Mouse (Mus musculus): Measurements from ENCODE around the gene Chid1. TPM values are rescaled to one million over a fixed set of nuclear protein-coding genes. Genes with fewer than 3 reads are reported as not detected.

The Chid1 gene
- polyA plus RNA-seq, 1 experiment from 2014 or later: 25.4 TPM

DNA sequence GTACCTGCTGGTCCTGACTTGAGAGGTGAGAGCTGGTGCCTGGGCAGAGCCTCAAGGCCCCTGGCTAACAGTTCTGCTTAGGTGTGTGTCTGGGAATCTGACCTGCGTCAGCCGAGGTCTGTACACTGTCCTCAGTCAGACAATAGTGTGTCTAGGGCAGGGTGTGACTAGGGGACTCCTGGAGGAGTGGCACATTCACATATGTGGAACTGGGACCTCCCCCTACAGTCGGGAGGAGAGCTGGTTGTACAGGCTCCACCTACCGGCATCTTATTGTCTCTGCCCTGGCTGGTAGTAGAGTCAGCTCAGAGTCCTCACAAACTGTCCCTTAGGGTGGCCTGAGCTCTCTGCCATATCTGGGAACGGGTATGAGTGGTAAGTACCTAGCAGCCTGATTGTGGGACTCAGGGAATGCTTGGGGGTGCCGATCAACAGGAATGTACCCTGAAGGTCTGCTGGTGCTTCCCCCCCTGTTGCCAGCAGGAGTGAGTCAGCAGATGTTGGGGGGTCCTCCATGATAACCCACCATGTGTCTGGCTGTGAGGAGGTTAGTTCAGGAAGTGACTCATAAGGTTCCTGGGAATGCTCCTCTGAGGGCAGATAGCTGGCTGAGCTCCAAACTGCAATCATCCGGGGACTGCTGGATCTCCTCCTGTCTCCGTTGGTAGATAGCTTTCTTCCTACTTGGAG, 71.0 kb downstream of the Chid1 start:
- Histone ChIP-seq H3K27me3 (ENCODE audit: poor library complexity, severe bottlenecking) (peaks cover 35% of the 10 kb centered on the region), H3K4me1 (peaks cover 73% of the 10 kb centered on the region), H3K9me3 (no peaks in the 10 kb centered on the region), H3K36me3 (replicated peaks) (peaks cover 41% of the 10 kb centered on the region), H3K27ac (peak overlapping the region; percentile 91), H3K4me3 (peak overlapping the region; percentile 77)
- DNase-seq (ENCODE audit: extremely low spot score, low spot score): no peak
- 31% methylated on average over 8 of the region's 8 CpGs for WGBS

DNA sequence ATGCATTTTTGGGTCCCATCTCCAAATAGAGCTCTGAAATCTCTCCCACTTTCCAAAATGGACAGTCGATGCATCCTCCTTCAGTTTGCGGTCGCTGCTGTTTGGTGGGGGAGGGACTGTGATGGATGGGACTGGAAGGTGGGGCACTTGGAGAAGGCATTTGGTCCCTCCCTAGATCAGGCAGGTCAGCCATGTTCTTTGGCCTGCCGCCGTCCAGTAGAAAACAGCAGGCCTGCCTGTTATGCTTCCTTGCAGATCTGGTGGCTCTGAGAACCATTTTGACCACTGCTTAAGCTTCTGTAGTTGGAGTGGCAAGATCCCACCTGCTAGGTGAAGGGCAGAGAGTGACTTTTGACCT, 71.5 kb downstream of the Chid1 start:
- peaks cover 41% of the 10 kb centered on the region for H3K36me3 ChIP-seq (replicated peaks)
- peak overlapping the region; percentile 91 for H3K27ac ChIP-seq
- H3K27me3 ChIP-seq (ENCODE audit: poor library complexity, severe bottlenecking): peaks cover 40% of the 10 kb centered on the region
- WGBS: 24% methylated on average over 5 of the region's 5 CpGs
- peak overlapping the region; percentile 77 for H3K4me3 ChIP-seq
- H3K9me3 ChIP-seq: no peaks in the 10 kb centered on the region
- peaks cover 73% of the 10 kb centered on the region for H3K4me1 ChIP-seq
- no peak for DNase-seq (ENCODE audit: extremely low spot score, low spot score)

DNA sequence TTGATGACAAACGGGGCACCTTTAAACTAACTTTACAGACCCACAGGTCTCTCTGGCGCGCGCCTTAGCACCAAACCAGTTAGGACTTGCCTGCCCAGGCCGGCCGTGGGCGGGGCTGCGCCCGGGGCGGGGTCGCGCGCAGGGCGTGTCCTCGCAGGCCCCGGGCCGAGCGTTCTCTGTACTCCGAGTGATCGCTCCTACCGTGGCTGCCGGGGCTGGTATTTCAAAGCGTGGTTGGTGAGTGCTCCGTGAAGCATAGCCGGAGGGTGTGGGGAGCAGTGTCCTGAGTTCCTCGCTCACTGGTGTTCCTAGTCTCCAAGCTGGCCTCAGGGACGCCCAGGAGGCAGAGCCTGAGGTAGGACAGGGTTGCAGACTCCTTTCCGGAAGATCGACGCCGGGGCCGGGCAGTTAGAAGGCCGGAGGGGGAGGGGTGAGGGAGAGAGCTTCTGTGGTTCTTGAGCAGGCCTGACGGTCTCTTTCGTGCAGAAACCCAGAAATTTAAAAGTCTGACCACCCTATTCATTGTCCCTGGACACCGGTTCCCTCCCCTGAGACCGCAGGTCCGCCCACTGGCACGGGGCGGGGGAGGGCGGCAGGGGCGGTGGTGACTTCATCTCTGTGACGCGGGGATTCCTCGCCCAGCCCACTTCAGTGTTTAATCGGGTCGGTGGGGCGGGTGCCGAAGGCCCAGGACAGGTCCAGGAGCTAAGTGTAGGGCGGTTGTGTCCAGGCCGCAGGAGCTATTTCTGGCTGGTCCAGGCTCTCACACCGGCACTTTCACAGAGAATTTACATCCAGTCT, 72.2 kb downstream of the Chid1 start, which contains the start of gene Cd151:
Gene Cd151, plus strand, starts transcription at position 163 of the 801 bp plus-strand sequence.
- Histone ChIP-seq H3K4me1 (peaks cover 76% of the 10 kb centered on the region), H3K36me3 (replicated peaks) (peaks cover 36% of the 10 kb centered on the region), H3K9me3 (no peaks in the 10 kb centered on the region), H3K4me3 (peak within 1 kb of the TSS; percentile 77), H3K27me3 (ENCODE audit: poor library complexity, severe bottlenecking) (peaks cover 48% of the 10 kb centered on the region), H3K27ac (peak within 1 kb of the TSS; percentile 91)
- DNase-seq (ENCODE audit: extremely low spot score, low spot score): peak; percentile 81
- under 1% methylated on average over 52 of the region's 52 CpGs for WGBS

GRCm38 (mm10) chr7:141466607-141467148, 73.0 kb downstream of the Chid1 start:
- H3K27ac ChIP-seq: peak overlapping the region; percentile 91
- peaks cover 29% of the 10 kb centered on the region for H3K36me3 ChIP-seq (replicated peaks)
- WGBS: 60% methylated on average over 10 of the region's 10 CpGs
- no peaks in the 10 kb centered on the region for H3K9me3 ChIP-seq
- DNase-seq (ENCODE audit: extremely low spot score, low spot score): no peak
- H3K4me1 ChIP-seq: peaks cover 83% of the 10 kb centered on the region
- H3K27me3 ChIP-seq (ENCODE audit: poor library complexity, severe bottlenecking): peaks cover 55% of the 10 kb centered on the region
- peak overlapping the region; percentile 77 for H3K4me3 ChIP-seq

GRCm38 (mm10) chr7:141466045-141466394, 73.6 kb downstream of the Chid1 start:
- Histone ChIP-seq H3K4me3 (peak overlapping the region; percentile 37), H3K9me3 (no peaks in the 10 kb centered on the region), H3K4me1 (peaks cover 90% of the 10 kb centered on the region), H3K36me3 (replicated peaks) (peaks cover 23% of the 10 kb centered on the region), H3K27me3 (ENCODE audit: poor library complexity, severe bottlenecking) (peaks cover 62% of the 10 kb centered on the region), H3K27ac (no peak overlapping the region)
- no peak for DNase-seq (ENCODE audit: extremely low spot score, low spot score)
- WGBS: 72% methylated on average over 7 of the region's 7 CpGs

- Histone ChIP-seq H3K36me3 (replicated peaks) (peaks cover 18% of the 10 kb centered on the region), H3K27ac (no peak overlapping the region), H3K4me1 (peaks cover 94% of the 10 kb centered on the region), H3K9me3 (no peaks in the 10 kb centered on the region), H3K27me3 (ENCODE audit: poor library complexity, severe bottlenecking) (peaks cover 67% of the 10 kb centered on the region), H3K4me3 (peak overlapping the region; percentile 37)
- DNase-seq (ENCODE audit: extremely low spot score, low spot score): no peak
- 32% methylated on average over 10 of the region's 10 CpGs for WGBS
Observed at GRCm38 (mm10) chr7:141465388-141466044, 74.1 kb downstream of the Chid1 start.

GRCm38 (mm10) chr7:141464603-141465201, 75.0 kb downstream of the Chid1 start:
- Histone ChIP-seq H3K9me3 (no peaks in the 10 kb centered on the region), H3K27me3 (ENCODE audit: poor library complexity, severe bottlenecking) (peaks cover 75% of the 10 kb centered on the region), H3K36me3 (replicated peaks) (peaks cover 11% of the 10 kb centered on the region), H3K4me1 (peaks cover 86% of the 10 kb centered on the region), H3K27ac (peak overlapping the region; percentile 8; the same call in 1 of the 2 replicates), H3K4me3 (peak overlapping the region; percentile 37)
- WGBS: 2% methylated on average over 38 of the region's 38 CpGs
- DNase-seq (ENCODE audit: extremely low spot score, low spot score): no peak

DNA sequence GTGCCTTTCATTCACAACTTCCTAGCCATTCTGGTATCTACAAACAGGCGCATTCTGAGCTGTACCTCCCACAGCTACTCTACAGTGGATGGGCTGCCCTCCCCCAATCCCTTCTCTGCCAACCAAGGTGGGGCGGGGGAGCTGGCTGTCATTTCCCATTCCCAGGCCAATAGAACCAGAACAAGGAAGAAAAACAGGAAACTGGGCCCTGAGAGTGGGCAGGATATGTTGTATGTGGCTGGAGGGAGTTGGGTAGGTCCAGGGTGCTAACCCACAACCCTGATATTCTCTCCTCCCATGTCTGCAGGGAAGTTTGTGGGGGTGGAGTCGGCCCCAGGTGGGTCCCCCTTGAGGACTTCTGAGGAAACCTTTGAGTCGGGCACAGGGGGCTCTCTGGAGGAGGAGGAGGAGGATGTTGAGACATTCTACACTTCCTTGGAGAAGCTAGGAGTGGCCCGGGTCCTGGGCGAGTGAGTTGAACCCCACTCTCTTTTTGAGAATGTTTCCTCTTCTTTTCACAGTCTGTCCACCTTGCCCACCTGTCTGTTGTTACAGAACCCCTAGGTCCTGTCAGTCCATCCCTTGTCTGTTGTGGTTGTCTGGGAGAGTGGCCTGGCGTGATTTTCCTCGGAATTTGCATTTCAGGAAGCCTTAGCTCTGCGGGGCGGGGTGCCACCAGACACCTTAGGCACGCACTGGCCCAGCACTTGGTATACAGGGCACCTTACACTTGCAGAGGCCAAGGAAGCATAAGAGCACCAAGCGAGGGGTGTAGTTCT, 75.6 kb downstream of the Chid1 start:
- H3K4me1 ChIP-seq: peaks cover 82% of the 10 kb centered on the region
- DNase-seq (ENCODE audit: extremely low spot score, low spot score): no peak
- no peaks in the 10 kb centered on the region for H3K9me3 ChIP-seq
- H3K27ac ChIP-seq: no peak overlapping the region
- H3K36me3 ChIP-seq (replicated peaks): peaks cover 11% of the 10 kb centered on the region
- WGBS: 18% methylated on average over 12 of the region's 12 CpGs
- peak overlapping the region; percentile 37; the same call in 1 of the 2 replicates for H3K4me3 ChIP-seq
- H3K27me3 ChIP-seq (ENCODE audit: poor library complexity, severe bottlenecking): peaks cover 82% of the 10 kb centered on the region

DNA sequence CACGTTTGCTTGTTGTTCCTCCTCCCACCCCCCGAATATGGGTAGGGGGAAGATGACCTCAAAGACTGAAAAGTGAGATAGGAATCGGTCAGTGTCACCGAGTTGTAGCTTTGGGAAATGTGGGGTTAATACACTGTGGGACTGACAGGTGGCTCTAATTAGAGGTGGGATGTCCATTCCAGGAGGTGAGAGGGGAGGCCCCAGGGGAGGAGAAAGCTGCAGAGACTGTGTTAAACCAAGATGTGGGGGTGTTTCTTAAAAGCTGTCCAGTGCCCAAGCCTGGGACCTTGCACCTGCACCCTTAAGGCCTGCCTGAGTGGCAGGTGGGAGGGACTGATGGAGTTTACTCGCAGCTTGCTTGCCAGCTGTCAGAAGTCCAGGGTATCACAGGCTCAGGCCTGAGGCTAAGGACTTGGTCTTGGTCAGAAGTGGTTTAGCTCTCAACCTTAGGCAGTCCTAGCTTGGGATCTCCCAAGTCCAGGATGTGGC, 77.3 kb downstream of the Chid1 start:
- Histone ChIP-seq H3K4me3 (peak overlapping the region; percentile 55), H3K27ac (peak overlapping the region; percentile 68; the same call in 1 of the 2 replicates), H3K4me1 (peaks cover 66% of the 10 kb centered on the region), H3K36me3 (replicated peaks) (peaks cover 12% of the 10 kb centered on the region), H3K27me3 (ENCODE audit: poor library complexity, severe bottlenecking) (peaks cover 90% of the 10 kb centered on the region), H3K9me3 (no peaks in the 10 kb centered on the region)
- no peak for DNase-seq (ENCODE audit: extremely low spot score, low spot score)
- 15% methylated on average over 5 of the region's 5 CpGs for WGBS

DNA sequence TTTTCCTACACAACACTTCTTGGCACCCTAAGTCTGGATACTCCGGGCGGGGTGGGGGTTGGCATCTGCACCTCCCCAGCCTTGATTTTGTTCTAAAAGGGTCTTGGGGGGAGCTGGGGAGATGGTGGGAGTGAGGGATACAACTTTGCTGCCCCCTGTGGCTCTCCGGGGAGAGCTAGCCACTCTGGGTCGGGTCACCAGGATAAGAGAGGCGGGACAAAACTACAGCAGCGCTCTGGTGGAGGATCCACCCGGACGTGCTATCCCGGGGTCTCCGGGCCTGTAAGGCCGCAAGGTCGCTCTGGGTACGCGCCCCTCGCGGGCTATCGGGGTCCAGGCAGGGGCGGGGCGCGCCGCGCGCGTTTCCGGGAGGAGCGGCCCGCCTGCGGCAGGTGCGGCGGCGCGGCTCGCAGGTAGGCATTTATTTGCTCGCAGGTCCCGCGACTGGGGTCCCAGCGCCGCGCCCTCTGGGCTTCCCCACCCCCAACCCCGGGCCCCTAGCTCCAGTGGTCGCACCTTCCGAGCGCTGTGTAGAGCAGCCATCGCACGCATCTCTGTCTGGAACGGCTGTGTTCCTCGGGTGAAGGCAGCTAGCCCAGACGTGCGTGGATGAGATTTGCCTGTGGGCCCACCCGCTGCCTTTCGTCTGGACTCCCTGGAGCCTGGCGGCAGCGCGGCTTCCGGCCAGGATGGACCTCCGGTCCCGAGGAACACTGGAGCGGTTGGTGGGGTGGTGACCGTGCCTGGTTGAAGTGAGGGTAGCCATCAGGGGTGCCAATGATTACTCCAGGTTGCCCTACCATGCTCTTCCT, 77.9 kb downstream of the Chid1 start:
- Histone ChIP-seq H3K36me3 (replicated peaks) (peaks cover 12% of the 10 kb centered on the region), H3K4me3 (peak overlapping the region; percentile 55), H3K27me3 (ENCODE audit: poor library complexity, severe bottlenecking) (peaks cover 92% of the 10 kb centered on the region), H3K27ac (peak overlapping the region; percentile 68; the same call in 1 of the 2 replicates), H3K9me3 (no peaks in the 10 kb centered on the region), H3K4me1 (peaks cover 62% of the 10 kb centered on the region)
- 2% methylated on average over 59 of the region's 59 CpGs for WGBS
- no peak for DNase-seq (ENCODE audit: extremely low spot score, low spot score)
